Mouse (Mus musculus): ENCODE measurements around the gene Ankrd39.

The Ankrd39 gene

DNA sequence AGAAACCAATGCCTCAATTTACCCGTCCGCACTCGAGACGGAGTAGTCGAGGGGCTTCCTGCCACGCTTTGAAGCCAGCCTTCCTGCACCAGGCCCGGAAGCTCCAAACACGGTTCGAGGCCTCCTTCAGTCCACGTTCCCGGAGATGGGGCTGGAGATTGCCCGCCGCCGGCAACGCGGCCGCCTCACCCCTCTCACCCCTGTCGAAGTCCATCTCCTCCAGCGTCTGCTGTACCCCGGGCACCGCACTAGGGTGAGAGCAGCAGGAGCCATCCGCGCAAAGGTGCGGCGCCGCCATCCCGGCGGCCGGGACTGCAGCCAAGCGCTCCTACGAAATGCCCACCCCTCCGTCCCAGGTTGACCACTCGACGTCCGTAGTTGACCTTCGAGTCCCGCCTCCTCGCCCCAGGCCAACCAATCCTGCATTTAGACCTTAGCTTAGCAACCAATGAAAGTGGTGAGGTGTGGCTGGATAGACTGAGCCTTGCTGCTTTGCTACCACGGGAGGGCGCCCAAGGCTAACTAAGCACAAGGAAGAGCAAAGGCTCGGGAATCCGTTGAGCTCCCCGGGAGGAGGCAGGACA, at the start of gene Ankrd39:
TSS of gene Ankrd39 (minus strand) at position 558 of the 584 bp plus-strand sequence.
- DNase-seq (ENCODE audit: low spot score): peak; percentile 87

DNA sequence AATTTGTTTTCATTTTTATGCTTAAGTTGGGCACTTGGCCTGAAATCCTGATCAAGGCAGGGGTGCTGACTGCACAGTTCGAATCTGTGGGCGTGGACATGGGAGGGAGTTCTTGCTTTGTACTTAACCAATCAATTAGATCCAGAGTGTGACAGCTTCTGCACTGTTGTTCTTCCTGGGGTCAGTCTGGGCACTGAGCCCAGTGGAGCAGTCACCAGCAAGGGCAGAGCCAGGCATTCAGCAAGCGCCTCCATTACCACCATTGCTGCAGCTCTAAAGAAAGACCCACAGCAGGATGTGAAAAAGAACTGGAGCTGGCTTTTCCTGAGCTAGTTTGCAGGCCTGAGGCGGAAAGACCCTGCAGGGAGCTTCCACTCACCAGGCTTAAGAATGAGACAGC, 48.9 kb upstream of the Ankrd39 start:
- no peak for DNase-seq (ENCODE audit: low spot score)

DNA sequence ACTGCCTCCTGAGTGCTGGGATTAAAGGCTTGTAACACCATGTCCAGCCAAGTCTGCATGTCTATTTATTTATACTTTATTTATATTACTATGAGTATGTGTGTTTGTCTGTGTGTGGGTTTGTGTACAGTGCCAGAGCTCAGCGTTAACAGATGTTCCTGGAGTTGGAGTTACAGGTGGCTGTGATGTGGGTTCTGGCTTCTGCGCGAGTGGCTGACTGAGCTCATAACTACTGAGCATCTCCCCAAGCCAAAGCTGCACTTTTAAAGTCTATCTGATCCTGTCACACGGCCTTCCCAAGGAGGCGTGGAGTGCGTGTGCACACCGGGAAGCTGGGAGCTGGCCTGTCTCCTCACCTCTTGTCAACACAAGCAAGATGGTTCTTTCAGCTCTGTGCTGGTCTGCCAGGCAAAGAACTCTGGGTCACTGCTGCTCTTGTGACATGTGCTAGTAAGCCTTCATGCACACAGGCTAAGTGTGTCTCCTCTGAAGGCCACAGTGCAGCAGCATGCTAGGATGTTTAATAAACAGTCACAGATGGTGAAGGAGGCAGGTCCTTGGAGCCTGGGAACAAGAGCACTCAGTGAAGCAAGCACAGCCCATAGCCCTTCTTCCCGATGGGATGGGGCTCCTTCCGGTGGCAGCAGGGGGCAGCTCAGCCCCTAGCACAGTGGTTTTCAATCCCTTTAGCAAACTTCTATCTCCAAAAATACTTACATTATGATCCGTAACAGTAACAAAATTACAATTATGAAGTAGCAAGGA, 48.1 kb upstream of the Ankrd39 start:
- DNase-seq (ENCODE audit: low spot score): no peak

DNA sequence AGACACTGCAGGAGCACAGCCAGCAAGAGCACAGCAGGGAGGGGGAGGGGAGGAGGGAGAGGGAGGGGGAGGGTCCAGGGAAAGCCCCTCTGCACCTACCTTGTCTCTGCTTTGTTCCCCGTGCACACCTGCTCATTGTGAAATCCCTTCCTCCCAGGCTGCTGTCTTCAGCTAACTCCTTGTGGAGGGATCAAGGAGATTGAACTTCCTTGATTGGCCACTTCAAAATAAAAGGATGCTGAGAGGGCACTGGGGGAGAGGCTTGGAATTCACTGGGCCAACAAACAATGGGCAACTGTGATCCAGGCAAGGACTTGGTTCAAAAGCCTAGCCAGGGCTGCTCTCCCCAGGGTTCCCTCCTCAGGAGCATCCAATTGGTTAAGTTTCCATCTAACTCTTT, 45.9 kb upstream of the Ankrd39 start:
- DNase-seq (ENCODE audit: low spot score): no peak

DNA sequence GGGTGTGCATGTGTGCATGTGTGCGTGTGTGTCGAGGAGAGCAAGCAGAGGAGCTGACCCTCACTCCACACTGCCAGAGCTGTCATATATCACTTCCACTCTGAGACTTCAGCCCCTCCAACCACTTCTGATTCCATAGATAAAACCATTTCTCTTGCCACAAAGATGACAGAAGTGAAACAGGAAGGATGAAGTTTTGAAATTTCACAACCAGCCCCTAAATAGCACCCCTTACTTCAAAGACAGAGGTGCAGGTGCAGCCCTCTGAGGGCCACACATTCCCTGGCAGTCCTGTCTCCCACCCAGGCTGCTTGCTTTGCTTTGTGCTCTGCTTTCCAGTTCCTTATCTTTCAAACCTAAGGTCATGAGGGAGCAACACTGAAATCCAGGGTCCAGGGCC, 44.2 kb upstream of the Ankrd39 start:
- DNase-seq (ENCODE audit: low spot score): no peak

DNA sequence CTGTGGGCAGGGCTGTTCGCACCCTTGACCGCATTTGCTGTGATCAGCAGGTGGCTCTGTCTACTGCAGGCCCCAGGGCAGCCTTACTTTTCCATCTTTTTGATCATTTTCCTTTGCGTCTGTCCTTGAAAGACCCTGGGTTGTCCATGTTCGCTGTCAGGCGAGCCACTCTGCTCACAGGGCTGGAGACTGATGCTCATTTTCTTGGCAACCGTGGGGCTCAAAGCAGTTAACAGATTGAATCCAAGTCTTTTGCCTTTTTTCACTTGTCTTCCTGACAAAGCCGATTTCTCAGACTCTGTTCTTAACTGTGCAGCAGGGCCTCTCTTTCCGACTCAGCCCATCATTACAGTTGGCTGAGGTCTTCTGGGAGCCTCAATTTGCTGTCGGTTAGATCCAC, 43.4 kb upstream of the Ankrd39 start:
- DNase-seq (ENCODE audit: low spot score): no peak

DNA sequence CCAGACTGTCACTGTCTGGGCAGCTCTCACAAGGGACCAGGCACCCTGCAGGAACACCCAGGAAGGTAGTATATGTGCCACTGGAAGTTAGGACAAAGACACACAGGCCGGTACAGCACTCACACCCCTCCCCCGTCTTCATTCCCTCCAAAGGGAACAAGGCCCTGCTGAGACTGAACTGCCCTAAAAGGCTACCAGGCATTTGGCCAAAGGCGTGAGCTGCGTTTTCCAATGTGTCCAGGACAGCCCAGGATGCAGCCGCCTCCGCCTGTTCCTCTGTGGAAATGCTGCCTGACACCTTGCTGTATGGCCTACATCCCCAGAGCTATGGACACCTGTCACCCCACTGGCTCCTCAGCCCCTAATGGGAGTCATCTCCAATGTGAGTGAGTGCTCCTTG, 42.2 kb upstream of the Ankrd39 start:
- no peak for DNase-seq (ENCODE audit: low spot score)

DNA sequence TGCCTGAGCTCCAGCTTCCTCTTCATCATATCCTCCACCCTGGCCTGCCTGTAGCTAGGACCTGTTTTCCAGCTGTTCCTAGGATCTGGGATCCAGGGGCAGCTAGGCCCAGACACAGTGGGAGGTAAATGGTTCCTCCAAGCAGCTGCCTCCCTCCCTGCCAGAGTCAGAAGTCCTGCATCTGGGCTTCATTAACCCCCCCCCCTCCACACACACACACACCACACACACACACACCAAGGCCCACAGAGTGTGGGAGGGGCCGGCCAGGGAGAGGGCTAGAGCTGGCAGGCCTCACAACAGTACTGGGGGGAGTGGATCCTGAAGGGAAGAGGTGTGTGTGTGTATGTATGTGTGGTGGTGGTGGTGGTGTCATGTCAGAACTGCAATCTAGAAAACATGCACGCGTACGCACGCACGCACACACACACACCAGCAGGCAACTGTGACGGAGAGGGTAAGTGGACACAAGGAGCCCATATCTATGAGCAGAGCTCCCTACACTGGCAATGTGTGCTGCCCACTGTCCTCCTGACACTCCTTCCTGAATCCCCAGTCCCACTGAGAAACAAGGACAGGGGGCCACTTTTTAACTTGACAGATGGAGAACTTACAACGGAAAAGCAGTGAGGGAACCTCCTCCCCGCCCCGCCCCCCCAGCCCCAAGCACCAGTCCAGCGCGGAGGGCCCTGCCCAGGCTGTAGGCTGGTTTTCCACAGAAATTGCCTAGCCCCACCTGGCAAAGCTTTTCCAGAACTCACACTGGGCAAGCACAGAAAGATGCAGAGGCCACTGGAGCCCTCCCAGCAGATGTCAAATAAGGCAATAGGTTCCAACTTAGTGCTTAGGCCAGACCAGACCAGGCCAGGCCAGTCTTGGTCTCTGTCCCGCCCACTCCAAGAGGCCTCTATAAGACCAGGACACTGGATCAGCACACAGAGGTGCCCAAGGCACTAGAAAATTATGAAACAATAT, 41.5 kb upstream of the Ankrd39 start:
- DNase-seq (ENCODE audit: low spot score): no peak

DNA sequence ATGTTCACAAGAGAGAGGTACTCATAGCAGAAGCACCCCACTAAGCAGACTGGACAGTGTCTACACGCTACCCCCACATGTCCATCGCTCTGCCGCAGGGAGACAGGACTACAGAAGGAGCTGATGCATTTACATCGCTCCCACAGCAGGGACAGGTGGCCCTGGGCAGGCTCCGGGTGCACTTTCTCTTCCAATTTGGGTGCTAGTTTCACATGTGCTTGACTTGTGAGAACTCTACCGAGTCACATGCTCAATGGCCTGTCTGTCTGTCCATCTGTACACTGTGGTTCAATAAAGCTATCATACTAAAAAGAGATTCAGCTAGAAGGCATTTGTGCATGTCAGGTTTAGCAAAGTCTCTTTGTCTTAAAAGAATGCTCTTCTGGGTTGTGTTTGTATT, 40.6 kb upstream of the Ankrd39 start:
- no peak for DNase-seq (ENCODE audit: low spot score)

DNA sequence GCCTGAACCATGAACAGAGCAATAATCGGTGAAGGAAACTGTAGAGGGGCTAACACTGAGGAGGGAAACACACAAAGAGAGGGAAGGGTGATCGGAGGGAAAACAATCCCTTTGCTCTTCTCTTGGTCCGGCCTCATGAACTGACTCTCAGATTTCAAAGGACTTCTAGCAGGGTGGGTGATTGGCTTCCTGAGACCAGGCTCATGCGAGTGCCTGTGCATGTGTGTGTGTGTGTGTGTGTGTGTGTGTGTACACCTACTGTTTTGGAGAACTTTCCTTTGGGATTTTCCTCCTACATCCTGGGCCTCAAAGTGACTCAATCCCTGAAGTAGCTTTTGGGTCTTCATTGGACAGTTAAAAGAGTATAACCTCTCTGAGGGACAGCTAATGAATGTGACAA, 39.0 kb upstream of the Ankrd39 start:
- DNase-seq (ENCODE audit: low spot score): no peak

DNA sequence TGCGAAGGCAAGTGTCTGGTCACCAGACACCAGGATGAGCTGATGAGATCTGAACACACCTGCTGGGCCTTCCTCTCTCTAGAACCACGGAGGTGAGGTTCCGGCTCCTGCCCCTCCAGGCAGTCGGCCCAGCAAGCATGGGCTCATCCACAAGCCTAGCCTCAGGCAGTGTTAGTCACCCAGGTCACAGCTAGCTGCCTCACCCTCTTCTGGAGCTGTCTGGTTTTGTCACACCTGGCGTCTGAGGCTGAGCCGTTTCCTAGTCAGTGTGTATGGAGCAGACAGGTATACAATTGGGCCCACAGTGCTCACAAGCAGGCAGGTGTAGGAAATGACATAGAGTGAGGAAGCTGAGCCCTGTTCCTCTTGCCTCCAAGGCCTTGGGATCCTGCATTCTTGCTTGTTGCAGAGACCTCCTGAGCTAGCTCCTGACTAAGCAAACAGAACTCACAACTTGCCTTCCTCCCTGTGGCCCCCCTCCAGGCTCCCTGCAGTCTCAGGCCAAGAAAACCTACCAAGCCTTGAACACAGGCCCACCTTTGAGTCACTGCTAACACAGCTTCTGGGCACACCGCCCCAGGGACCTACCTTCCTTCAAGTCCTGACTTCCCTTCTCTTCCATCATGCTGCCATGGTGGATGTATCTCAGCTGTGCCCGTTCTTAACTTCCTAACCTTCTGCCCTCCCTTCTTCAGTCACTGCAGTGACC, 36.3 kb upstream of the Ankrd39 start:
- DNase-seq (ENCODE audit: low spot score): no peak

DNA sequence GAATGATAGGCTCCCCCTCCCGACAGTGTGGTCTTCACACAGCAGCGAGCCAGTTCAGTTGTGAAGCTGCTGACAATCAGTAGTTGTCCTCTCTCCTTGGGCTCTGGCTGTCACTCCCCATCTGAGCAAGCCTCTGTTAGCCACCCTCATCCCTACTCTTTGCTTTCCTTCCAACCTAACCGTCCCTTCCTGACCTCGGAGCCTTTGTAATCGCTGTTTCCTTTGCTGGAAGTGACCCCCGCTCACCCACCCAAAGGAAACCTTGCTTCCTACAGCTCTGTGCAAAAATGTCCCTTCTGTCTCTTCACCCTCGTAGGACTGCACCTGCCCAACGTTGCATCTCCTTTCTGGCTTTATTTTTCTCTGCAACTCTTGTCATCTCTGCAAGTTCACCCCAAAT, 35.0 kb upstream of the Ankrd39 start:
- no peak for DNase-seq (ENCODE audit: low spot score)

DNA sequence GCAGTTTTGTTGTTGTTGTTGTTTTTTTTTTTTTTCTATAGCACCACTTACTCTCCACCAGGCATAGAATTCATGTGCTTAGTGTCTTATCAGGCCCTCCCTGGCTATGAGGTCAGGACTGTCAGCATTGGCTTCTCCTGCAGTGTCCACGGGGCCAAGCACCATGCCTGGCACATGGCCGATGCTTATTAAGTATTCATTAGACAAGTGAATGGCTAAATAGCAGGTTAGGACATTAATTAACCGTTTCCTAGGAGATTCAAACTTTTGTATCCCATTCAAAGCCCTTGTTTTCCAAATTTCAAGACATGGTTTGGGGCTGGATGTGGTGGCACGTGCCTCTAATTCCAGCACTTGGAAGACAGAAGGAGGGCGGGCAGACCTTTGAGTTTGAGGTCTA, 34.0 kb upstream of the Ankrd39 start:
- DNase-seq (ENCODE audit: low spot score): no peak

DNA sequence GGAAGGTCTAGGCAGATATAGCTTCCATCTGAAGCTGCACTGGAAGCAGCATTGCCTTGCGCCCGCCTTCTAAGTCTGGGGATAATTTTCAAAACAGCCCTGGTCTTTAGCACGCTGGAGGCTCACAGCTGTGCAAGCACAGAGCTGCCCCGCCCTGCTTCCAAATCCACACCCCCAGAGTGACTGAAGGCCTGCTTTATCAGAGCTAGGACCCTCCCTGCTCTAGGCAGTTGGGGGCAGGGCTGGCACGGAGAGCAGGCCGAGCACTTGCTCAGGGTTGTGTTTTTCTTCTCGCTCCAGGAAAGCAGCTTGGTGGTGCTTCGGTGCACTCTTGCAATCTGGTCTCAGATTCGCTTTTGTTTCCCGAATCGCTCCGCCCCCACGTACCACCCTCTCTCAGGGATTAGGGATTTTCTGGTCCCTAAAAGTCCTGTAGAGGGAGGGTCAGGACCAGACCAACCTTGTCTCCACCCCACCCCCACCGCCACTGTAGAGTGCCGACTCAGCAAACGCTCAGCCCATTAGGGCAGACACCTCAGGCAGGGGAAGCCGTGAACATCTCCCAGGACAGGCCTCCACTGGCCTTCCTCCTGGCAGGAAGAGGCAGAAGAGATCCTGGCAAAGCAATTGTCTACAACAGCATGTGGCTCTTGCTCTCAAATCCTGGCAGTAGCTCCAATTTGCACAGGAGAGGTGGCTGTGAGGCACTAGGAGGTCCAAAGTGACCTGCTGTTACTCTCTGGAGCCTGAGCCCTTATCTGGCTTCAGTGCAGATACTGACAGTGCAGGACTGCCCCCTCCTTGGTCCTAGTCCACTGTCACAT, 33.4 kb upstream of the Ankrd39 start:
- no peak for DNase-seq (ENCODE audit: low spot score)

DNA sequence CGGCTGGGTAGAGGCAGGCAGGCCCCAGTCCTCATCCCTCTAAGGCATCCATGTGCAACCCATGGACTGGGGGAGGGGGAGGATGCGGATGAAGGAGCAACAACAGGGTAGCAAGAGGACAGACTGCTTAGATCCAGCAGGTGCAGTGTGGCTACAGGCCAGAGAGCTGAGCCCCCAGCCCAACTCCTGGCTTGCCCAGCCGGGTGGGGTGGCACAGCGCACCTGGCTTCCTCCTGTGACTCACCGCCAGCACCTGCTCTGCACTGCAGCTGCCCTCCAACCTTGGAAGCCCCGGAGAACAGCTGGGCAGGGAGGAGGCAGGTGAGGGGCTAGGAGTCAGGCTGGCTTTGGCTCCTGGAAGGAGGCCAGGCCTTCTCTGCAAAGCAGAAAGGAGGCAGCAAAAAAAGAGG, 32.7 kb upstream of the Ankrd39 start:
- no peak for DNase-seq (ENCODE audit: low spot score)

DNA sequence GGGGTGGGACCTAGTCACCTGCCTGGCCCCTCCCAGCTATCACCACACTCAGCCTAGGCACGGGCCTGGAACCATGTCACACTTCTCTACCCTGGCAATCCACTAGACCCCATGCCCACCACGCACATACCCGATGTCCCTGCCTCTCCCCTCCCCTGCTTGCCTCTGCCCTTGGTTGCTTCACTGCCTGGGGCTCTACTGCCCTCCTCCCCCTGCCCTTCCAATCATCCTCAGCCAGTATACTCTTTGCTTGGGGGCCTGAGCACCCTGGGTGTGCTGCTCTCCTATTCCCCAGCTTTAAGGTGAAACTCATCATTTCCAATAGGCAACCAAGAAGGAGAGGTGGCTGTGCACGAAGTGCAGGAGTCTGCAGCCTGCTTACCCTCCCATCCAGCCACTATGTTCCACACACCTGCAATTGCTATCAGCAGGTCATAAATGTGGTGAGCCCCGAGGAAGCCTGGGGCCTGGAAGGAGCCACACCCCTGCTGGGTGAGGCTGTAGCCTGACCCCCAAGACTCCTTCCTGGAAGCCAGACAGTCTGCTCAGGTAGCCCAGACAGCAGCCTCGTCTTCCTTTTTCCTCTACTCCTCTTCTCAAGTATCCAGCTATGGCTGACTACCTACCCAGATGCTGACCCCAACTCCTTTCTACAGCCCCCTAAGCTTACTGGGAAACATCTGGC, 29.9 kb upstream of the Ankrd39 start:
- no peak for DNase-seq (ENCODE audit: low spot score)

DNA sequence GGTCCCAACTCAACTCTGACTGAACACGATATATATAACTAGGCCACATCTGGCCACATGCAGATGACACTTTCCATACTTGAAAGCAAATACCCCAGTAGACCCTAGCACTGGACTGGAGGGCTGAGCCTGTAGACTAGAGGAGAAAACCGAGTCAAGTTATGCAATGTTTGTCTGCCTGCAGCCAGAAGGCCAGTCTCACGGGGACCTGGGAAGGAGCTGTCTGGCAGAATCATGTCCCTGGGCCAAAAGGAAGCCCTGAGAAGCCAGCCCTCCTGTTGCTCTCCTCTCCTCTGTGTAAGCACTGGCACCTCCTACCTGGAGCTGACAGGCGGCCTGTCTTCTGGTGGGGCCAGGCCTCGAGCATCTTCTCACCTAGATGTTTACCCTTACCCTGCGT, 28.1 kb upstream of the Ankrd39 start:
- no peak for DNase-seq (ENCODE audit: low spot score)

DNA sequence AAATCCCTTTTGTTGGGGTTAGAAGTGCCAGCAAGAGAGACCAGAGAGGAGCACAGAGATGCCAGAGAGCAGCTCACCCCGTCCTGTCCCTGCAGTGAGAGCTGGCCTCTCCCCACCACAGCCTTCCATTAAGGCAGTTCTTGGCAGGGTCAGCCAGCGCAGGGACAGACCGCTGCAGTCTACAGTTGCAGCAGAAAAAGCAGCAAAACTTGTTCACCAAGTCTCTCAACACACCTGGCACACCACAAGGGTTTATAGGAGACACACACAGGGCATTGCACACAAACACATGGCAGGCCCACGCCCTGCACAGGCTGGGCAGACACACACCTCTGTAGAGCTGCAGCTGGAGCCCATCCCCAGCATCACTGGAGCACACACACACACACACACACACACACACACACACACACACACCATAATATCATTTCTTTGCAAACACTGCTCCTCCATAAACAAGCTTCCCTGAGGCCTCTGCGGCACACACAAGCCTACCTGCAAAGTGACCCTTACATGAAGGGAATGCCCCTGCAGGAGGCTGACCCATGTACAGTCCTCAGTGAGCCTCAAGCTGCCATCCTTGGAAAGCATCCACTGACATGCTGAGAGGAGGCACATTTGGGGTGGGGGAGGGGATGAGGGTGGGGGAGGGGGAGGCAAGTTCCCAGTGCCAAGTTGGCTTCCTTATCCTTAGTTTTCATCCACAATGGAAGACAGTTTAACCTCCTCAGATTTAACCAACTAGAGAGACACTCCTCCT, 27.1 kb upstream of the Ankrd39 start:
- DNase-seq (ENCODE audit: low spot score): no peak

DNA sequence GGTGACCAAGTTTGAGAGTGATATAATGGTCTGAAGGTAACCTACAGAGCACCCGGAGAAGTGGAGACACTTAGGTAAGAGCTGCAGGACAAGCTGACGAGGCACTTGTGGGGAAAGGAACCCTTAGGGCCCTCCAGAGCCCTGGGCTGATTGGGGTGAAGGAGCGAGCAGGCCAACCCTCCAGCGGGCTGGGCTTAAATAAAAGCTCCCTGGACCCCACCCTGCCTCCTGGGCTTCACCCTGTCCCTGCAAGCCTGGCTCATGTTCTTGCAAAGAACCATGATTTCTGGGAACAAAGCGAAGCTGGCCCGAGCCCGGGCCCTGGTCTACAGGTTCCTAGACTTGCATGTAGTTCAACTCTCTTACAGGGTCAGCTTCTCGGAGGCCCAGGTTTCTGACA, 26.3 kb upstream of the Ankrd39 start:
- DNase-seq (ENCODE audit: low spot score): no peak

DNA sequence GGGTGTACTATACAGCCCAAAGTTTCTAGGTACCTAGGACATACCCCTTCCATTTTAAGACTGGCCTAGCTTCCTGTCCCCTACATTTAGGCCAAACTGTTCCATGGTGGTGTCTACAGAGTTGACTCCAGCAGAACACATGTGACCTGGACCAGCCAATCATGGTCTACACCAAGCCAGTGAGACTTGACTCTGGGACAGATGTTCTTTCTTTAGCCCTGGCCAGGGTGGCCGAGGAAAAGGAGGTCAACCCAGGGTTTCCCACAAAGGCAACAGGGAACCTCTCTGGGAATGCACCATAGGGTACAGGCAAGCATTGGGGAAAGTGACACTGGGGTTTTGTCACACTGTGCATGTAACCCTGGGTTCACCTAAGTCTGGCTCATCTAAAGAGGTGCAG, 25.5 kb upstream of the Ankrd39 start:
- no peak for DNase-seq (ENCODE audit: low spot score)

Data from spleen, adult 12 weeks (tissue).